Mouse (Mus musculus) bone marrow, adult 2 months (tissue): Measurements from ENCODE around the gene Tmem132c.

ENCODE experiments used
- CTCF ChIP-seq: fragments of 200-500 bp; IDR thresholded peaks from 2 replicates; pipeline ENCODE4 v1.5.1; 2011; ENCODE audit warnings: low read length, control low read depth; ENCODE audit not compliant: control insufficient read depth, insufficient read depth
- POLR2A ChIP-seq: fragments of 200-500 bp; IDR thresholded peaks from 2 replicates; pipeline ENCODE4 v1.6.1; 2011; ENCODE audit warnings: low read depth, mild to moderate bottlenecking, control low read depth, low read length, borderline replicate concordance; ENCODE audit not compliant: control insufficient read depth

GRCm38 (mm10) chr5:127336048-127336907 lies 94.7 kb downstream of the Tmem132c start:
- no peak for TF ChIP-seq POLR2A
- TF ChIP-seq CTCF = no peak
